In the genomic region with DNA sequence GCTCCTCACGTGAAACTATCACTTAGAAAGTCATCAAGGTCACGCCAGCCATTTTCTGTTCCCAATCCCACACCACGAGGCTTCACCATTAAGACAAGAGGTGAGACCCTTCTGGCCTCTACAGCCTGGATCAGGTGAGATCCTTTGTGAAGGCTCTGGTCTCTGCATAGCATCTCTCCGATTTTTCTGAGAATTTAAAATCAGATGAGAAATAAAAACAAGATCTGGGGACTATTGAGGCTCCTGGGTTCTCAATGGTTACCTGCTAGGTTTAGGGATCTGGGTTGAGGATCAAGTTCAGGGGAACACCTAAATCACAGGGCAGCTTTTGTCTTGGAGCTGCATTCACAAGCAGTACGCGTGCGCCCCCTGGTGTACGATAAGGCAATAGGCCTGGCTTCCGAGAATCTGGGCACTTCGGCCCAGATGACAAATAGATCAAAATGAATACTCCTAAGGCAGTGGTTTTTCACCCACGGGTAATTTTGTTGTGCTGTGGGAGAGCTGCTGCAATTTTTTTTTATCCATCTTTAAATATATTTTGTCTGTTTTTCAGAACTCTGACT, we compare ENCODE assay signal across 8 mouse cellular contexts. TPM values are rescaled to one million over a fixed set of nuclear protein-coding genes. Genes with fewer than 3 reads are reported as not detected.
DNase-seq lines count a peak whose midpoint lies in the region; ATAC-seq and TF ChIP-seq lines count a peak whose summit lies in the region.
"Had no signal": no experiment of that assay in that cellular context is flagged by ENCODE, and none has a peak within 500 bp of the region (broad histone marks: within the 10 kb centered on the region; RNA-seq: fewer than 3 reads in every experiment).

No protein-coding gene starts in this region.

- no peak overlapping the region for H3K4me2 ChIP-seq in CH12.LX (ENCODE audit: insufficient read depth, low read depth, poor library complexity, severe bottlenecking)
- H3K4me2 ChIP-seq: limb, embryonic 15.5 days had no signal

- peaks cover 10 to 18% of the 10 kb centered on the region in 2 experiments for H3K4me1 ChIP-seq in CH12.LX (ENCODE audit: control insufficient read depth in 1 of 2, insufficient read depth in 2 of 2)

- H3K9me3 ChIP-seq in CH12.LX (replicated peaks; ENCODE audit: low read length), result peaks cover 6% of the 10 kb centered on the region
- H3K9me3 ChIP-seq: limb, embryonic 15.5 days had no signal

- H3K27me3 ChIP-seq in CH12.LX (replicated peaks), result peaks cover 40% of the 10 kb centered on the region
- H3K27me3 ChIP-seq: limb, embryonic 15.5 days had no signal

- ATAC-seq in megakaryocyte, adult 5-6 weeks (ENCODE audit: poor library complexity, severe bottlenecking), result peak; percentile 57

- H3K36me3 ChIP-seq in CH12.LX (replicated peaks in 1 of 2; ENCODE audit: control insufficient read depth in 1 of 2, insufficient read depth in 1 of 2, low read length in 1 of 2), result no peaks in the 10 kb centered on the region
- H3K36me3 ChIP-seq: limb, embryonic 15.5 days had no signal

- TF ChIP-seq POLR2A in CH12.LX (IDR thresholded peaks at IDR 0.05; ENCODE audit: low read depth, low read length), result no peak

- H3K27ac ChIP-seq in CH12.LX (ENCODE audit: insufficient read depth, low read depth), result no peak overlapping the region
- H3K27ac ChIP-seq: limb, embryonic 15.5 days had no signal

- peak; percentile 92 for TF ChIP-seq RAD21 in CH12.LX (IDR thresholded peaks at IDR 0.05; ENCODE audit: low read depth, low read length)

- no peak for TF ChIP-seq EP300 in CH12.LX (IDR thresholded peaks at IDR 0.05; ENCODE audit: low read length)

- H3K4me3 ChIP-seq in CH12.LX (replicated peaks in 1 of 3; ENCODE audit: low read depth in 2 of 3, low read length in 2 of 3, poor library complexity in 1 of 3), result no peak overlapping the region
- H3K4me3 ChIP-seq: limb, embryonic 15.5 days had no signal

- in situ Hi-C loops in CH12.LX (cut with MboI; ENCODE audit: low pct_ligation_motif_present, low pct_unique_long_range_greater_than_20kb, low sequenced_read_pairs), result loop anchor here (10.0 kb wide), 1 partner anchor 208 kb away; no protein-coding TSS in a partner anchor

- dilution Hi-C loops in CH12.LX (cut with MboI; ENCODE audit: extremely low pct_ligation_motif_present, extremely low pct_unique_long_range_greater_than_20kb, low sequenced_read_pairs), result no loop called here

- H3K9ac ChIP-seq in CH12.LX (ENCODE audit: insufficient read depth, low read depth), result no peak overlapping the region
- H3K9ac ChIP-seq: limb, embryonic 15.5 days had no signal

- H3K79me2 ChIP-seq in CH12.LX (replicated peaks; ENCODE audit: control insufficient read depth, extremely low read depth, insufficient read depth, poor library complexity, severe bottlenecking), result no peaks in the 10 kb centered on the region

- TF ChIP-seq CTCF in CH12.LX (conservative IDR thresholded peaks at IDR 0.05 in 1 of 2, IDR thresholded peaks at IDR 0.05 in 1 of 2; ENCODE audit: low read depth in 2 of 2, low read length in 2 of 2), result peak; percentile 72 to 93

- DNase-seq in CH12.LX (ENCODE audit: extremely low read depth) (peak; percentile 68), NIH3T3 (ENCODE audit: low read depth) (peak; percentile 93)
- peak; percentile 70 for DNase-seq in cerebellum, adult 9-11 months
- DNase-seq in gastrocnemius, postnatal 10 days, result peak; percentile 86
- DNase-seq in layer of hippocampus, postnatal 14 days (ENCODE audit: low spot score in 2 of 2), result peak; percentile 74 to 85
- peak; percentile 64 to 83 for DNase-seq in spleen, postnatal 10 days (ENCODE audit: low spot score in 2 of 2)

TF ChIP-seq in CH12.LX, 34 proteins besides CTCF, POLR2A, EP300 and RAD21:
- peak; percentile 88 for TF ChIP-seq SMC3 (IDR thresholded peaks at IDR 0.05; ENCODE audit: low read depth, low read length)
- TF ChIP-seq GABPA (IDR thresholded peaks at IDR 0.05; ENCODE audit: insufficient replicate concordance, low read depth, low read length), result no peak
- peak; percentile 51 for TF ChIP-seq ZC3H11A (IDR thresholded peaks at IDR 0.05; ENCODE audit: low read depth, low read length)

RNA-seq across cellular contexts. Expression of gene Ptprf, which starts 1.6 kb away (rescaled TPM):
- 0.13 and 0.21 TPM in 2 replicates for total RNA-seq in CH12.LX (2012; rRNA removed)
- not detected in 2 replicates for total RNA-seq in CH12.LX (2014; rRNA removed)
- 0.11 and 0.14 TPM in 2 replicates for polyA plus RNA-seq in CH12.LX (2012; ENCODE audit: insufficient read length, low read depth)
- 10 to 100 TPM; 15.9 to 21.0 TPM for total RNA-seq in gastrocnemius, postnatal 10 days (2021)
- total RNA-seq in layer of hippocampus, postnatal 14 days (2021), result 100 to 1,000 TPM; 106 to 112 TPM
- total RNA-seq in megakaryocyte, adult 5-6 weeks (2015), result 1.1 TPM in 2 replicates
- total RNA-seq in megakaryocyte, adult 5-6 weeks (2017), result 0.77 and 0.89 TPM in 2 replicates

Comparison
In these comparisons a context has a peak if more than half of its experiments do, and no peak if none do; other contexts are left out.
1. RNA of gene Ptprf, which starts 1.6 kb away (total RNA-seq): 106 to 112 TPM in layer of hippocampus, postnatal 14 days and 15.9 to 21.0 TPM in gastrocnemius, postnatal 10 days; 0.77 to 1.1 TPM in megakaryocyte, adult 5-6 weeks and 0.13 to 0.21 TPM in CH12.LX; every median in the first group is over 4 times any median in the second.
2. Peak in every context shown above with its lines, with median percentiles within 50 percentile points of each other: DNase-seq.